Mouse (Mus musculus): ENCODE data around the gene Nipsnap3a.

DNA sequence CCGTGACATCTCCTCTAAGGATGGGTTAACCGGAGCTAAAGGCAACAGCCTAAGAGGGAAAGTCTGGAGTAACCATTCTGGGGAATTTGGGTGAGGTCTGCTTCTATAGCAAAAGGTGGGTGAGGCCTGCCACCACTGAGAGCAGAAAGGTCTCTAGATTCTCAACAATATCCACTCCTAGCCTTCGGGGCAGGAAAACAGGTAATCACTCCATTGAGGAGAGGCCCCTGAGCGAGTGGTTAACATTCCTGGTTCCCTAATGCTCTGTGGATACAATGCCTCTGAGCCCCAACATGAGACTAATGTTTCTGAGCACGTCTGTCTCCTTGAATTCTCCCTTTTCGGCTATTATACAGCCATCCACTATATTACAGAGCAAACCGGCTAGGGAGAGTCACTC lies 25.3 kb downstream of the Nipsnap3a start:
- no peak for TF ChIP-seq CTCF (IDR thresholded peaks at IDR 0.05; ENCODE audit: insufficient read depth, low read length)
- TF ChIP-seq POLR2A (IDR thresholded peaks at IDR 0.05; ENCODE audit: borderline replicate concordance, extremely low read depth, low read depth, low read length) = no peak

All from lung, adult 2 months (tissue).